Mouse (Mus musculus): ENCODE measurements around the gene Lrp8. TPM values are rescaled to one million over a fixed set of nuclear protein-coding genes. Genes with fewer than 3 reads are reported as not detected.

Gene Lrp8
- polyA plus RNA-seq, 1 experiment from 2014 or later = 4.1 TPM

DNA sequence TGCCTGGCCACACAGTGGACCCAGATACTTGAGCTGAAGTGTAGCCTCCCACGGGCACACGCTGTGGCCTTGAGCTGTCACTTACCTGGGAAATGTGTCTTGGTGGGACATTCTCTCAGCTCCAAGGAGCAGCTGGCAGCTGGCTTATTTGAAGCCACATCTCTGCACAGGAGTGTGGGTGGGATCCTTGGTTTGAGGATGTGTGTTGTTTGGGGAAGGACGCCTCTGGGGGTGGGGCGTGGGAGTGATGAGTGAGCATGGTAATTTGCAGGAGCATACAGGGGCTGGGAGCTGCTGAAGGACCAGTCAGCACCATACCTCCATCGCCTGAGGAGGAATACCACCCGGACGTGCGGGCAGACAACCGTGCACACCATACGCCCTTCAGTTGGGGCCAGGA, 28.1 kb downstream of the Lrp8 start:
- Histone ChIP-seq H3K36me3 (ENCODE audit: control insufficient read depth, insufficient read depth, low read length) (no peaks in the 10 kb centered on the region), H3K9me3 (ENCODE audit: control insufficient read depth, low read length) (no peaks in the 10 kb centered on the region), H3K27me3 (replicated peaks; ENCODE audit: control insufficient read depth, insufficient read depth, low read length) (no peaks in the 10 kb centered on the region), H3K9ac (ENCODE audit: low read depth, low read length) (no peak overlapping the region), H3K4me3 (ENCODE audit: low read depth, low read length) (no peak overlapping the region), H3K4me1 (ENCODE audit: control insufficient read depth, insufficient read depth, low read length) (peaks cover 21% of the 10 kb centered on the region), H3K4me2 (ENCODE audit: low read depth, low read length) (no peak overlapping the region), H3K27ac (replicated peaks; ENCODE audit: low read depth, low read length) (no peak overlapping the region)
- WGBS = 68% methylated on average over 10 of the region's 10 CpGs
- ATAC-seq (ENCODE audit: low read depth) (no peak), DNase-seq (ENCODE audit: low spot score) (no peak)

DNA sequence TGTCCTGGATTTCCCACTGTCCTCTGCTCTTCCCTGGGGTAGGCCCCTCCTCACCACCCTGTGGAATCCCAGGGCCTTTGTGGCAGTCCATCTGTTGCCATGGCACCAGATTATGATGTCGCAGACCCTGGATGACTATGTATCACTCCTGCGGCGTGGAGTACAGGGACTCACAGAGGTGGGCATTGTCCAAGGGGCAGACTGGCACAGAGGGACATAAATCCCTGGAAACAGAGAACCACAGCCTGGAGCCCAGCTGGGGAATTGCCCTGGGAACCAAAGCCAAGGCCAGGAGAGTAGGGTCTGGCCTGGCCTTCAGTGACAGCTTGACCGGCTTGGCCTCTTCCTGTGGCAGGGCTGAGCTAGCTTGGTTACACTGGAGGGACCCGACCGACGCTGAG, 28.8 kb downstream of the Lrp8 start:
- no peak overlapping the region for H3K27ac ChIP-seq (replicated peaks; ENCODE audit: low read depth, low read length)
- H3K4me3 ChIP-seq (ENCODE audit: low read depth, low read length) = no peak overlapping the region
- ATAC-seq (ENCODE audit: low read depth) (peak; percentile 47; the same call in 1 of the 2 replicates), DNase-seq (ENCODE audit: low spot score) (no peak)
- WGBS = 77% methylated on average over 7 of the region's 7 CpGs
- H3K9ac ChIP-seq (ENCODE audit: low read depth, low read length) = no peak overlapping the region
- no peak overlapping the region for H3K4me2 ChIP-seq (ENCODE audit: low read depth, low read length)
- H3K9me3 ChIP-seq (ENCODE audit: control insufficient read depth, low read length) = no peaks in the 10 kb centered on the region
- H3K36me3 ChIP-seq (ENCODE audit: control insufficient read depth, insufficient read depth, low read length) = no peaks in the 10 kb centered on the region
- peaks cover 21% of the 10 kb centered on the region for H3K4me1 ChIP-seq (ENCODE audit: control insufficient read depth, insufficient read depth, low read length)
- no peaks in the 10 kb centered on the region for H3K27me3 ChIP-seq (replicated peaks; ENCODE audit: control insufficient read depth, insufficient read depth, low read length)

DNA sequence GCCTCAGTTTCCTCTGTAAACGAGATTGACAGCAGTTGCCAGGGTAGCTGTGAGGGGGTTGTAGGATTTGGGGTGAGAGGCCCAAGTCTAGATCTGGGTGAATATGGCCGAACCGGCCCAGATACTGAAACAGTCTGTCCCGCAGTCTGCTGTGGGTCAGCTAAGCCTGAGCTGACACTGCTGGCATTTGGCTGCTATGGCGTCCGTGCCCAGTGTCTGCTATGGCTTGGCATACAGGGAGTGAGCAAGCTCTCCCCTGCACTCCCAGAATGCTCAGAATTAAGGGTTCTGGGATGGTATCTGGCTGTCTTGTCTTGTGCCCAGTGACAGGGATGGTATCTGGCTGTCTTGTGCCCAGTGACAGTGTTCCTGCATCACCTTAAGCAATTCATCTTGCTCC, 29.6 kb downstream of the Lrp8 start:
- ATAC-seq (ENCODE audit: low read depth) (no peak), DNase-seq (ENCODE audit: low spot score) (no peak)
- Histone ChIP-seq H3K9ac (ENCODE audit: low read depth, low read length) (no peak overlapping the region), H3K9me3 (ENCODE audit: control insufficient read depth, low read length) (no peaks in the 10 kb centered on the region), H3K27me3 (replicated peaks; ENCODE audit: control insufficient read depth, insufficient read depth, low read length) (no peaks in the 10 kb centered on the region), H3K36me3 (ENCODE audit: control insufficient read depth, insufficient read depth, low read length) (no peaks in the 10 kb centered on the region), H3K27ac (replicated peaks; ENCODE audit: low read depth, low read length) (peak overlapping the region; percentile 19; the same call in 1 of the 2 replicates), H3K4me2 (ENCODE audit: low read depth, low read length) (no peak overlapping the region), H3K4me3 (ENCODE audit: low read depth, low read length) (no peak overlapping the region), H3K4me1 (ENCODE audit: control insufficient read depth, insufficient read depth, low read length) (peaks cover 25% of the 10 kb centered on the region)
- 88% methylated on average over 6 of the region's 6 CpGs for WGBS

DNA sequence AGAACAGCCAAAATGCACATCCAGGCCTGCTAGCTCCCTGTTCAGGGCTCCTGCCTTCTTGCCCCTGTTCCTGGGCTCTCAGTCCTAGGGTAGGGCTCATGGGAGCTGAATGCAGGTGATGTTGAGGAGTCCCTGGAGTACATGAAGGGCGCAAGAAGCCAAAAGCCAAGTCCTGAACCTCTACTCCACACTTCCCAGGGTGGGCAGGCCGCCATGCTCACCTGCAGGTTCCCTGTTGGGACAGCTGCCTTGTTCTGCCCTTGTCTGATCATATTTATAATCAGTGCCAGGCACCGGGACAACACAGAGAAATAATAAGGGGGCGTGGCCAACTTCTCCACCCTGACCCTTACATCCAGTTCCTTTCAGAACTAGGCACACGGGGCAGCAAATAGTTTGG, 31.5 kb downstream of the Lrp8 start:
- H3K9ac ChIP-seq (ENCODE audit: low read depth, low read length) = no peak overlapping the region
- H3K27ac ChIP-seq (replicated peaks; ENCODE audit: low read depth, low read length) = no peak overlapping the region
- H3K27me3 ChIP-seq (replicated peaks; ENCODE audit: control insufficient read depth, insufficient read depth, low read length) = no peaks in the 10 kb centered on the region
- H3K4me3 ChIP-seq (ENCODE audit: low read depth, low read length) = no peak overlapping the region
- 84% methylated on average over 5 of the region's 5 CpGs for WGBS
- H3K4me2 ChIP-seq (ENCODE audit: low read depth, low read length) = no peak overlapping the region
- no peaks in the 10 kb centered on the region for H3K9me3 ChIP-seq (ENCODE audit: control insufficient read depth, low read length)
- H3K4me1 ChIP-seq (ENCODE audit: control insufficient read depth, insufficient read depth, low read length) = peaks cover 28% of the 10 kb centered on the region
- no peaks in the 10 kb centered on the region for H3K36me3 ChIP-seq (ENCODE audit: control insufficient read depth, insufficient read depth, low read length)
- ATAC-seq (ENCODE audit: low read depth) (no peak), DNase-seq (ENCODE audit: low spot score) (no peak)

DNA sequence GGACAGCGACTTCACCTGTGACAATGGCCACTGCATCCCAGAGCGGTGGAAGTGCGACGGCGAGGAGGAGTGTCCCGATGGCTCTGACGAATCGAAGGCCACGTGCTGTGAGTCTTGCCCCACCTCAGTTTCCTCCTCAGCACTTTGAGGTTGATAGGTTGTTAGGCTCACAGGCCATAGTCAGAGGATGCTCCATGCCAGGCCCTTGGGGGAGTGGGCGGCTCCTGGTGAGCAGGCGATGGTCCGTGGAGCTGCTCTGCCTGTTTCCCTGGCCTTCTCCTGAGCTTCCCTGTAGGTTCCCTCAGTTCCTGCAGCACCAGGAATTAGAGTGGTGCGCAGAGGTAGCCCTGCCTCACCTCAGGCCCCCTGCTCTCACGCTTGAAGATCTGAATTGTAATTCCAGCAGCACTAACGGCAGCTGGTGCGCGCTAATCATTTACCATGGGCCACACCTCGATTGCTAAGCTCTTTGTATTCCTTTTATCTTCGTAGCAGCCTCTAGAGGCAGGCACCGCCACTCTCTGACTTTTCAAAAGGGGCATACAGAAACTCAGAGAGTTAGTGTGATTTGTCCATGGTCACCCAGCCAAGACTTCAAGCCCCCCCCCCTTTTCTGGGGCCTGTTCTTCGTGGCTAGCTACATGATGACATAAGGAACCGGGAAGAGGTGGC, 32.7 kb downstream of the Lrp8 start:
- no peak overlapping the region for H3K27ac ChIP-seq (replicated peaks; ENCODE audit: low read depth, low read length)
- no peak overlapping the region for H3K4me3 ChIP-seq (ENCODE audit: low read depth, low read length)
- H3K4me1 ChIP-seq (ENCODE audit: control insufficient read depth, insufficient read depth, low read length) = peaks cover 19% of the 10 kb centered on the region
- no peak for DNase-seq (ENCODE audit: low spot score)
- no peaks in the 10 kb centered on the region for H3K9me3 ChIP-seq (ENCODE audit: control insufficient read depth, low read length)
- H3K27me3 ChIP-seq (replicated peaks; ENCODE audit: control insufficient read depth, insufficient read depth, low read length) = no peaks in the 10 kb centered on the region
- 66% methylated on average over 22 of the region's 22 CpGs for WGBS
- no peak overlapping the region for H3K9ac ChIP-seq (ENCODE audit: low read depth, low read length)
- ATAC-seq (ENCODE audit: low read depth) = no peak
- H3K36me3 ChIP-seq (ENCODE audit: control insufficient read depth, insufficient read depth, low read length) = no peaks in the 10 kb centered on the region
- no peak overlapping the region for H3K4me2 ChIP-seq (ENCODE audit: low read depth, low read length)

DNA sequence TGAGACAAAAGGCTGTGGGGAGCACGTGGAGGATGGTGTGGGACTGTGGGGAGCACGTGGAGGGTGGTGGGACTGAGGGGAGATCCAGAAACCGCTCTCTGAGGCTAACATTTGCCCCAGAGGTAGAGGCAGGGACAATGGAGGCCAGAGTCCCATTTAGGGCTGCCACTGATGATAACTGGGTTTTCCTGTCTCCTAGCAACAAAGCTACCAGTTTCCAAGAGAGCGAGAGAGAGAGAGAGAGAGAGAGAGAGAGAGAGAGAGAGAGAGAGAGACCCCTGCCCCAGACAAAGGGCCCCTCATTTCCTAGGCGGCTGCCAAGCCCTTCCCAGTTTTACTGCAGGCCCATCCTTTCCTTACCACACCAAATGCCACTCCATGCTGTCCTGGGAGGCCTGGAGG, 33.4 kb downstream of the Lrp8 start:
- H3K9me3 ChIP-seq (ENCODE audit: control insufficient read depth, low read length) = no peaks in the 10 kb centered on the region
- ATAC-seq (ENCODE audit: low read depth) = no peak
- no peak overlapping the region for H3K27ac ChIP-seq (replicated peaks; ENCODE audit: low read depth, low read length)
- WGBS = 53% methylated on average over 4 of the region's 5 CpGs
- DNase-seq (ENCODE audit: low spot score) = no peak
- H3K4me2 ChIP-seq (ENCODE audit: low read depth, low read length) = no peak overlapping the region
- no peaks in the 10 kb centered on the region for H3K36me3 ChIP-seq (ENCODE audit: control insufficient read depth, insufficient read depth, low read length)
- H3K9ac ChIP-seq (ENCODE audit: low read depth, low read length) = no peak overlapping the region
- peaks cover 15% of the 10 kb centered on the region; the same call in 1 of the 2 replicates for H3K4me1 ChIP-seq (ENCODE audit: control insufficient read depth, insufficient read depth, low read length)
- H3K4me3 ChIP-seq (ENCODE audit: low read depth, low read length) = no peak overlapping the region
- H3K27me3 ChIP-seq (replicated peaks; ENCODE audit: control insufficient read depth, insufficient read depth, low read length) = no peaks in the 10 kb centered on the region

DNA sequence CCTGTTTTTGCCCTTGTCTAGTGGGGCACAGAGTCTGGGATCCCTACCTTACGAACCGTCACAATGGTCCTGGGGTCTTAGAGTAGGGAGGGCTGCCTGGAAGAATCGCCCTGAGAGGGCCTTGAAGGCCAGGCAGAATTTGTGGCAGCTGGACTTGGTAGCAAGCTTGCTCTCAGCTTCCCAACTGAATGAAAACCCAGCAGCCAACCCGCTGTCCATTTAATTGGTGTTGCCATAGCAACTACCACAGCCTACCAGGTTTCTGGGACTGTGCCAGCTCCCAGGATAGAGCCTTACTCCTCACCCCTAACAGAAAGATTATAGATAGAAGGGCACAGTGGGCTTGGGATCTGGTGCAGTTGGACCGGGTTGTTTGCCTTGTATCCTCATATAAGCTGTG, 34.7 kb downstream of the Lrp8 start:
- Histone ChIP-seq H3K9ac (ENCODE audit: low read depth, low read length) (no peak overlapping the region), H3K36me3 (ENCODE audit: control insufficient read depth, insufficient read depth, low read length) (no peaks in the 10 kb centered on the region), H3K4me1 (ENCODE audit: control insufficient read depth, insufficient read depth, low read length) (peaks cover 15% of the 10 kb centered on the region; the same call in 1 of the 2 replicates), H3K27me3 (replicated peaks; ENCODE audit: control insufficient read depth, insufficient read depth, low read length) (no peaks in the 10 kb centered on the region), H3K4me2 (ENCODE audit: low read depth, low read length) (no peak overlapping the region), H3K27ac (replicated peaks; ENCODE audit: low read depth, low read length) (no peak overlapping the region), H3K9me3 (ENCODE audit: control insufficient read depth, low read length) (no peaks in the 10 kb centered on the region), H3K4me3 (ENCODE audit: low read depth, low read length) (no peak overlapping the region)
- WGBS = 58% methylated on average over 5 of the region's 5 CpGs
- ATAC-seq (ENCODE audit: low read depth) = peak; percentile 48; the same call in 1 of the 2 replicates
- DNase-seq (ENCODE audit: low spot score) = peak; percentile 89

DNA sequence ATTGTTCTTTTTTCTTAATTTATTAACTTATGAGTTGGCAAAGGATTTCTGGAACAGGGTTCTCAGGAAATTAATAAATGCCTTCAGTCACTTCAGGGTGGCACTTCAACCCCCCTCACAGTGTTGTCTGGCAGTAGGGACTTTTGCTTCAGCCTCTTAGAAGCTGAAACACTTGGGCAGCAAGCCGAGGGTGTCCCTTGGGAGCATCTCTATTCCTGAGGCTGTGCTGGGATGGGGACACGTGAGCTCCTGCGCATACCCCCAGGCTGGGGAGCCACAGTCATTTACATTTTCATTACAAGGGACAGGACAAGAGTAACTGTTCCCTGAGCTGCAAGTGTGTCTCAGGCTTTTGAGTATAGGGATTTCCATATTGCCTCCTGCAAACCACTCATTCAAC, 35.8 kb downstream of the Lrp8 start:
- no peaks in the 10 kb centered on the region for H3K9me3 ChIP-seq (ENCODE audit: control insufficient read depth, low read length)
- H3K9ac ChIP-seq (ENCODE audit: low read depth, low read length) = no peak overlapping the region
- no peaks in the 10 kb centered on the region for H3K36me3 ChIP-seq (ENCODE audit: control insufficient read depth, insufficient read depth, low read length)
- H3K4me1 ChIP-seq (ENCODE audit: control insufficient read depth, insufficient read depth, low read length) = 0 out of 2 replicates have a peak, but pooled peaks cover 8% of the 10 kb centered on the region
- 70% methylated on average over 3 of the region's 3 CpGs for WGBS
- H3K4me2 ChIP-seq (ENCODE audit: low read depth, low read length) = no peak overlapping the region
- ATAC-seq (ENCODE audit: low read depth) (no peak), DNase-seq (ENCODE audit: low spot score) (no peak)
- no peak overlapping the region for H3K27ac ChIP-seq (replicated peaks; ENCODE audit: low read depth, low read length)
- H3K27me3 ChIP-seq (replicated peaks; ENCODE audit: control insufficient read depth, insufficient read depth, low read length) = no peaks in the 10 kb centered on the region
- no peak overlapping the region for H3K4me3 ChIP-seq (ENCODE audit: low read depth, low read length)

DNA sequence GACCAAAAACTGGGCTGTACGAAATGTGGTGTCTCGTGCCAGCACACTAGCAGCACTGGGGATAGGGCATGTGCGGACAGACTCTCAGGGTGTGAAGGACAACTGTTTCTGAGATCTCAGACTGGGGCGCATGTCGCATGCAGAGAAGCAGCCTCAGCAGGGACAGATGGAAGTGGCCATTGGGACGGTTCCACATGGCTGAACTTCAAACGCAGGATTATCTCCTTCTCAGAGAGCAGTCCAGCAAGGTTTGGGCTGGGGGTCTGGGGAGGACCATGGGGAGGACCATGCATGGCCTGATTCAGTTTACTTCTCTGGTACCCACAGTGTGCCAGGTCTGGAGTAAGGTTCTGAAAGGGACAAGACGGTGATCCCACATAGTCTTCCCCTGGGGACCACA, 41.6 kb downstream of the Lrp8 start:
- H3K9me3 ChIP-seq (ENCODE audit: control insufficient read depth, low read length) = no peaks in the 10 kb centered on the region
- no peak overlapping the region for H3K4me3 ChIP-seq (ENCODE audit: low read depth, low read length)
- WGBS = 83% methylated on average over 8 of the region's 8 CpGs
- no peak for DNase-seq (ENCODE audit: low spot score)
- H3K4me2 ChIP-seq (ENCODE audit: low read depth, low read length) = no peak overlapping the region
- H3K36me3 ChIP-seq (ENCODE audit: control insufficient read depth, insufficient read depth, low read length) = no peaks in the 10 kb centered on the region
- no peak for ATAC-seq (ENCODE audit: low read depth)
- 0 out of 2 replicates have a peak, but pooled peaks cover 5% of the 10 kb centered on the region for H3K4me1 ChIP-seq (ENCODE audit: control insufficient read depth, insufficient read depth, low read length)
- H3K27ac ChIP-seq (replicated peaks; ENCODE audit: low read depth, low read length) = no peak overlapping the region
- H3K27me3 ChIP-seq (replicated peaks; ENCODE audit: control insufficient read depth, insufficient read depth, low read length) = peaks cover 18% of the 10 kb centered on the region
- no peak overlapping the region for H3K9ac ChIP-seq (ENCODE audit: low read depth, low read length)
